Mouse (Mus musculus) liver, embryonic 15.5 days (tissue): Measurements from ENCODE around the gene Gm20388. TPM values are rescaled to one million over a fixed set of nuclear protein-coding genes. Genes with fewer than 3 reads are reported as not detected.

Experiments
- ATAC-seq: fragments of 200-750 bp; cut with Nextera tagmentation; 2 replicates; pipeline ENCODE4 v1.8.0; 2017; ENCODE audit warnings: moderate number of reproducible peaks, mild to moderate bottlenecking, moderate library complexity; ENCODE audit not compliant: insufficient read depth
- H3K27ac ChIP-seq: fragments of 300-500 bp; sonication (generic); replicated peaks from 2 replicates; pipeline ENCODE4 v1.5.1; 2015; ENCODE audit warnings: mild to moderate bottlenecking, inconsistent platforms
- H3K27me3 ChIP-seq: fragments of 300-500 bp; sonication (generic); 2 replicates; pipeline ENCODE4 v1.6.1; 2015; ENCODE audit warnings: mild to moderate bottlenecking, inconsistent platforms
- H3K36me3 ChIP-seq: fragments of 300-500 bp; sonication (generic); replicated peaks from 2 replicates; pipeline ENCODE4 v1.6.1; 2015; ENCODE audit warnings: moderate library complexity, mild to moderate bottlenecking, inconsistent platforms
- H3K4me1 ChIP-seq: fragments of 300-500 bp; sonication (generic); replicated peaks from 2 replicates; pipeline ENCODE4 v1.6.1; 2015; ENCODE audit warnings: inconsistent platforms
- H3K4me2 ChIP-seq: fragments of 300-500 bp; sonication (generic); 2 replicates; pipeline ENCODE4 v1.6.1; 2015; ENCODE audit warnings: moderate library complexity, mild to moderate bottlenecking, inconsistent platforms
- H3K4me3 ChIP-seq: fragments of 300-500 bp; sonication (generic); replicated peaks from 2 replicates; pipeline ENCODE4 v1.5.1; 2015; ENCODE audit warnings: mild to moderate bottlenecking, inconsistent platforms
- H3K9ac ChIP-seq: fragments of 300-500 bp; sonication (generic); 2 replicates; pipeline ENCODE4 v1.6.1; 2015; ENCODE audit warnings: moderate library complexity, mild to moderate bottlenecking, inconsistent platforms
- H3K9me3 ChIP-seq: fragments of 300-500 bp; sonication (generic); replicated peaks from 2 replicates; pipeline ENCODE4 v1.6.1; 2016; ENCODE audit warnings: inconsistent platforms
- WGBS: fragments of 180-500 bp; shearing (Covaris S2); methylation state at CpG from one replicate; pipeline ENCODE4 v1.1.7; 2015; ENCODE audit warnings: mixed read lengths; ENCODE audit not compliant: insufficient replicate concordance; 5-methylcytosine and 5-hydroxymethylcytosine counted together
- polyA plus RNA-seq: library from polyadenylated mRNA; unstranded; fragments of >200 nt; fragmentation: Nextera tagmentation; extraction: Ambion mirVana; gene quantifications from 2 replicates; pipeline ENCODE4 v1.2.1, GENCODE M21; 2015

Gm20388 gene
- polyA plus RNA-seq, 1 experiment from 2014 or later = not detected

DNA sequence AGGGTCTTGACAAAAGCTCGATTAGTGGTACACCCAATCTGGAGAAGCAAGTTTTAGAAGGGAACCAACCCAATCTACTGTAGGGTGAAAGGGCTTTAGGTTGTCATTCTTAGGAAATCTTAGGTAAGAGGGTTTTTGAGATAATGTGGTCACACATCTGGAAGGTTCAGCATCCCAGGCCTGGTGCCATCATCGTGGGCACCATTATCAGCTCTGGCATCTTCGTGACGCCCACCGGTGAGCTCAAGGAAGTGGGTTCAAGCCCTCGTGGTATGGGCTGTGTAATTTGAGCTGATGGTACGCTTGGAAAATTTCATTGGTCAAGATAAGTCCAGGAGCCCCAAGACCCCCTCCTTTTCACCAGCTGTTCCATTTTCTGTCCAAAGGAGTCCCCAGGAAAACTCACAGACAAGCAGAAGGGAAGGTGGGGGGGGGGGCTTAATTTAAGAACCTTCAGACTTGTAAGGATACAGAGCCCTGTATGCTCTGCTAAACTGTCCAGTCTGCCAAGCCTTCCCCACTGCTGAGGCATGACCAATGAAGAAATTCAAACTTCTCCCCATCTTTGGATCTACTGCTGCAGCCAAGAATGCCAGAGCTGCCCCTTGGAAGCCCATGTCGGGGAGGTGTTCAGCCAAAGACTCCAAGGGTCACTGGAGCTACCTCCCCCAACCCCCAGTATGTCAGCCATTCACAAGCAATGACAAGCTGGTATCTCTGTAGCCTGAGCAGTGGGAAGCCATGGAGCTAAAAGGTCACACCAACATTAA, 1997.9 kb downstream of the Gm20388 start:
- WGBS = 21% methylated on average over 8 of the region's 8 CpGs
- peaks cover 20% of the 10 kb centered on the region for H3K36me3 ChIP-seq
- peak overlapping the region; percentile 78 for H3K4me3 ChIP-seq
- H3K9me3 ChIP-seq = no peaks in the 10 kb centered on the region
- peak overlapping the region; percentile 64; the same call in 1 of the 2 replicates for H3K27ac ChIP-seq
- H3K9ac ChIP-seq = peak overlapping the region; percentile 46
- H3K4me2 ChIP-seq = peak overlapping the region; percentile 92
- H3K4me1 ChIP-seq = peaks cover 84% of the 10 kb centered on the region
- H3K27me3 ChIP-seq = no peaks in the 10 kb centered on the region
- no peak for ATAC-seq

DNA sequence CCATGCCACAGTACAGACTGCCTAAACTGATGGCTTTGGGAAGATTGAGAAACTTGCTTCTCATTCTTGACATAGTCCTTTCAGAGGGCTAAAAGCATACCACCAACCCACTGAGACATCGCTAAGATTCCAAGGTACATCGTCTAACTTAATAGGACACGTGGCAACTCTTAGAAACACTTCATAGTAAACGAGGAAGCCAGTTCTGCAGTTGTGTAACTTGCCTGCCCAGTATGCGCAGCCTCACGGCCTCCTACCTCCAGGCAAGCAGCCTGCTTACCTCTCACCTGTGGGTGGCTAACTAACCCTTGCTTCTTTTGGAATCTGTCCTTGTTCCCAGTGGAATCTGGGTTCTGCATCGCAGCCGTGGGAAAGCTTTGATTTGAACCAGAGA, 1998.5 kb downstream of the Gm20388 start:
- Histone ChIP-seq H3K4me1 (peaks cover 81% of the 10 kb centered on the region), H3K27ac (peak overlapping the region; percentile 46; the same call in 1 of the 2 replicates), H3K36me3 (peaks cover 15% of the 10 kb centered on the region), H3K9me3 (no peaks in the 10 kb centered on the region), H3K27me3 (no peaks in the 10 kb centered on the region), H3K9ac (0 out of 2 replicates have a peak overlapping the region, but pooled peaks have one; percentile 12), H3K4me2 (0 out of 2 replicates have a peak overlapping the region, but pooled peaks have one; percentile 10), H3K4me3 (no peak overlapping the region)
- 44% methylated on average over 8 of the region's 8 CpGs for WGBS
- ATAC-seq = no peak

DNA sequence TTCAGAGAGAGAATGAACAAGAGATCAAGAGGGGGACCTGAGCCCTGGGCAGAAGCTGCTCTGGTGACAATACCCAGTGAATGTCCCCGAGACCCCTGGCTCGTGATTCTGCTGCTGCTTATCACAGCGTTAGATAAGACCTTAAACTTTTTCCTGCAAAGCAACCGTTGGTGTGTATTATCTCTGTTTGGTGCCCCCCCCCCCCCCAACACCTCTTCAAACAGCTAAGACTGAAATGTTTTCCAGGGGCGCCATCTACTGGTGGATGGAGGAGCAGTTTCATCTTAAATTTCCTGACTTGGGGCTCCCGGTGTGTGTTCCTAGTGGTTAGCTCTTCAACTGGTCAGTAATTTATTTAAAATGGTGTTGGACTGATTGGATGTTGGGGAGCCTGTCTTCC, 1999.0 kb downstream of the Gm20388 start:
- H3K9me3 ChIP-seq = no peaks in the 10 kb centered on the region
- no peak for ATAC-seq
- H3K4me3 ChIP-seq = no peak overlapping the region
- H3K4me2 ChIP-seq = 0 out of 2 replicates have a peak overlapping the region, but pooled peaks have one; percentile 10
- H3K27ac ChIP-seq = no peak overlapping the region
- under 1% methylated on average over 6 of the region's 6 CpGs for WGBS
- H3K4me1 ChIP-seq = peaks cover 75% of the 10 kb centered on the region
- peaks cover 9% of the 10 kb centered on the region for H3K36me3 ChIP-seq
- H3K27me3 ChIP-seq = no peaks in the 10 kb centered on the region
- no peak overlapping the region for H3K9ac ChIP-seq

DNA sequence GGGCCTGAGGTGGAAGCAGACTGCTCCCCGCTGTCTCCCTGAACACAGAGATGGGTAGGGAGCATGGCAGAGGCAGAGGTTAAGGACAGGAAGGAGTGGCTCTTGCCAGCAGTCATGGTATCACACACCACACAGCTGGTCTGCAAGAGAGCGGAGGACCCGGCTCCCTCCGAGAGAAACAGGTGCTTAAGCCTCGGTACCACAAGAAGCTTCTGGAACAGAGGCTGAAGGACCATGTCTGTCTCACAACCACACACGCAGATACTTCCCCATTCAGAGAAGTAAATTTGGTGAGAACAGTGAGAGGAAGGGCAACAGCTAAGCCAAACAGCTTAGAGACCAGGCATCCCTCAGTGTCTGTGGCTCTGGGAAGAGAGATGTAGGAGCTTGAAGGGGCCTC, 2000.8 kb downstream of the Gm20388 start:
- Histone ChIP-seq H3K9me3 (no peaks in the 10 kb centered on the region), H3K27me3 (no peaks in the 10 kb centered on the region), H3K27ac (no peak overlapping the region), H3K36me3 (no peaks in the 10 kb centered on the region), H3K9ac (no peak overlapping the region), H3K4me2 (no peak overlapping the region), H3K4me1 (peaks cover 58% of the 10 kb centered on the region), H3K4me3 (no peak overlapping the region)
- 56% methylated on average over 6 of the region's 6 CpGs for WGBS
- no peak for ATAC-seq

DNA sequence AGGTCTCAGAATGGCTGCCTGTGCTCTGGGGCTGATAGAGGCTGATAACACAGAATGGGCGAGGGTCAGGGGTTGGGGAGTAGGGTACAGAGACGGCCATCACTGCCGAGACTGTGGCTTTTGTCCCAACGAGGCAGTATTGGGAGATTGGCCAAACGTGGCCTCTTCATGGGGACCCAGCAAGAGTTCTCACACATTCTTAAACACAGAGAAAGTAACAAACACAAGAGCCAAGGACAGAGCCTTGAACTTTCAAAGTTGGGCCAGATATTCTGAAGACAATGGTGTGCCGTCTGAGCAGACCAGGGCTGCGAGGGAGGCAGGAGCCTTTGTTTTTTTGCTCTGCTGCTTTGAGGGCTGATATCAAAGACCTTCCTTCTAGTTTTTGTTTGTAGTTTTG, 2001.3 kb downstream of the Gm20388 start:
- Histone ChIP-seq H3K4me1 (peaks cover 58% of the 10 kb centered on the region), H3K9ac (no peak overlapping the region), H3K27me3 (no peaks in the 10 kb centered on the region), H3K27ac (no peak overlapping the region), H3K4me3 (no peak overlapping the region), H3K9me3 (no peaks in the 10 kb centered on the region), H3K4me2 (no peak overlapping the region), H3K36me3 (no peaks in the 10 kb centered on the region)
- no peak for ATAC-seq
- 54% methylated on average over 7 of the region's 7 CpGs for WGBS

DNA sequence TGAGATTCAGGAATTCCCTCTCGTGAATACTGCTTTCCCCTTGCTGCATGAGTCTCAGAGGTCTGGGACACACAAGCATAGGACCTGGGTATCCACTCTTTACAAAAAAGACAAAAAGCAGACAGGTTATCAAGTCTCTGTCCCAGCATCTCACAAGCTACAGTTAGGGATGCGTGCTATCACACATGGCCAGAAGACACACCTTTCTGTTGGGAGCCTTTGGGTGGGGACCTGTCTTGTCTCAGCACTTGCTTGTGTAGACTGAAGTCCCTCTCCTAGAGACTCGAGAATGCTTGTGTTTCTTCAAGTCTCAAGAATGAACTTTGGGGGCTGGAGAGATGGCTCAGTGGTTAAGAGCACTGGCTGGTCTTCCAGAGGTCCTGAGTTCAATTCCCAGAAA, 2002.2 kb downstream of the Gm20388 start:
- no peak for ATAC-seq
- peaks cover 54% of the 10 kb centered on the region for H3K4me1 ChIP-seq
- H3K27me3 ChIP-seq = no peaks in the 10 kb centered on the region
- H3K36me3 ChIP-seq = no peaks in the 10 kb centered on the region
- no peak overlapping the region for H3K9ac ChIP-seq
- H3K9me3 ChIP-seq = no peaks in the 10 kb centered on the region
- H3K4me2 ChIP-seq = no peak overlapping the region
- H3K27ac ChIP-seq = no peak overlapping the region
- H3K4me3 ChIP-seq = no peak overlapping the region
- 43% methylated on average over 3 of the region's 3 CpGs for WGBS

DNA sequence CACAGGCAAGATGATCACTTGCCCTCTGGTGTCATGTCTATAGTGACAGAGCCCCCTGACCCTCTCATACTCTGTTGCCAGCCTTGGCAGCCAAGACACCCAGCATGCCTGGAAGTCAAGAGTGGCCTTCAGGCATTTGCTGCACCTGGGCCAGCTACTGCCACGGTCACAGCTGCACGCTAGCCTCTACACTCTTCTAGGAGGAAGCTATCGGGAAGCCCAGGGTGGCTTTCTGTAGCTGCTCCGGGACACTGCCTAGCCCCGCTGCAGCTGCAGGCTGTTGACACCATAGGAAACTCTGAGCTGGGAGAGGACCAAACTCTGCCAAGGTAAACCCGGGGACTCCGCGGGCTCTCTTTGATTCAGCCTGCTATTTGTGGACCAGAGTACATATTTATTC, 2002.7 kb downstream of the Gm20388 start:
- no peak overlapping the region for H3K27ac ChIP-seq
- H3K9me3 ChIP-seq = no peaks in the 10 kb centered on the region
- H3K4me3 ChIP-seq = no peak overlapping the region
- ATAC-seq = no peak
- 67% methylated on average over 8 of the region's 8 CpGs for WGBS
- no peak overlapping the region for H3K4me2 ChIP-seq
- no peak overlapping the region for H3K9ac ChIP-seq
- no peaks in the 10 kb centered on the region for H3K27me3 ChIP-seq
- peaks cover 48% of the 10 kb centered on the region for H3K4me1 ChIP-seq
- no peaks in the 10 kb centered on the region for H3K36me3 ChIP-seq

DNA sequence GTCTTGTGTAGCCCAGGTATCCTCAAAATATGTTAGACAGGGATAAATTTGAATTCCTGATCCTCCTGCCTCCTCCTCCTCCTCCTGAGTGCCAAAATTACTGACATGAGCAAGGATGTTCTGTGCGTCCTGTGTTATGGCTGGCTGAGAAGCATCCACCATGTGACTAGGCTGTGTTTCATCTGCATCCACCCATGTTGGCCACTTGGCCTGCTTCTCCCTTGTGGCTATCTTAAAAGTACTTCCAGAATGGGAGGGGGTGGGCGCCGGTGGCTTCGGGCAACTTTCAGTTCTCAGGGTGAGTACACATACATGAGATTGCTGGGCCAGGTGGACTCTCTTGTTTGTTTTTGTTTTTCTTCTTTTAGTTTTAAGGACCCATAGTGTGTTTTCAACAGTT, 2008.5 kb downstream of the Gm20388 start:
- H3K9ac ChIP-seq = no peak overlapping the region
- 60% methylated on average over 4 of the region's 4 CpGs for WGBS
- H3K27me3 ChIP-seq = no peaks in the 10 kb centered on the region
- H3K4me1 ChIP-seq = no peaks in the 10 kb centered on the region
- no peak for ATAC-seq
- no peak overlapping the region for H3K27ac ChIP-seq
- no peak overlapping the region for H3K4me3 ChIP-seq
- no peaks in the 10 kb centered on the region for H3K36me3 ChIP-seq
- no peak overlapping the region for H3K4me2 ChIP-seq
- no peaks in the 10 kb centered on the region for H3K9me3 ChIP-seq

DNA sequence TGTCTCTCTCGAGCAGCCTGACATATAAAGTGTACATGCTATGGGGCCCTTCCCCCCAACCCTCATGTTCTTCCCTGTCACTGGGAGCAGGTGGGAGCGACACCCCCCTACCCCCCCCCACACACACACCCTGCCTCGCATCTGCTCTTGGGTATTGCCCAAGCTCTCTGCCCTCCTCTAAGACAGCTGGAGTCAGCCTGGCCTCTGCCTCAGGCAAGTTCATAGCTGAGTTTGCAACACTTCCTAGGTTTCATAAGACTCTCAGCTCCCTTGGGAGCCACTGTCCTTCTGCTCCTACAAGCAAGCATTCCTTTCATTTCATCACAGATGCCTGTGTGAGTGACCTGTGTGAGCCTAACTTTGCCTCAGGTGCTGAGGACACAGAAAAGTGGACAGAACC, 2009.1 kb downstream of the Gm20388 start:
- Histone ChIP-seq H3K36me3 (no peaks in the 10 kb centered on the region), H3K4me1 (no peaks in the 10 kb centered on the region), H3K27me3 (no peaks in the 10 kb centered on the region), H3K9ac (no peak overlapping the region), H3K4me3 (no peak overlapping the region), H3K4me2 (no peak overlapping the region), H3K9me3 (no peaks in the 10 kb centered on the region), H3K27ac (no peak overlapping the region)
- no peak for ATAC-seq
- WGBS = 61% methylated on average over 3 of the region's 3 CpGs

DNA sequence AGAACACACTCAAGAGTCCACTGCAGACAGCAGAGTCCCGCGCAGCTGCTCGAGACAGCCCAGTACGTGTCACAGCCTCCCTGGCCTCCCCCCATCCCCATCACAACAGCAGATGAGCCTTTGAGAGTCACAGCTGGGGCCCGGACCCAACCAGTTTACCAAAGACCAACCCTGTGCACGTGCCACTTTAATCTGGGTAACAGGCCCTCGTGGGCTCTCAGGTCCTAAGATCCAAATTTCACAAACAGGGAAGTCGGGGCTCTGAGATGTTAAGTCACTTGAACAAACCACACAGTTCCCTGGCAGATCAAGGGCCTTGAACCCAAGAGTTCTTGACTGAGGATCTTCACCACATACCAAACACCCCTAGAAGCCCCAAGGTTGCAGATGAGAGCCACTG, 2010.9 kb downstream of the Gm20388 start:
- Histone ChIP-seq H3K4me1 (no peaks in the 10 kb centered on the region), H3K27ac (no peak overlapping the region), H3K36me3 (no peaks in the 10 kb centered on the region), H3K27me3 (no peaks in the 10 kb centered on the region), H3K9me3 (no peaks in the 10 kb centered on the region), H3K9ac (no peak overlapping the region), H3K4me2 (no peak overlapping the region), H3K4me3 (no peak overlapping the region)
- ATAC-seq = no peak
- WGBS = 68% methylated on average over 8 of the region's 8 CpGs

DNA sequence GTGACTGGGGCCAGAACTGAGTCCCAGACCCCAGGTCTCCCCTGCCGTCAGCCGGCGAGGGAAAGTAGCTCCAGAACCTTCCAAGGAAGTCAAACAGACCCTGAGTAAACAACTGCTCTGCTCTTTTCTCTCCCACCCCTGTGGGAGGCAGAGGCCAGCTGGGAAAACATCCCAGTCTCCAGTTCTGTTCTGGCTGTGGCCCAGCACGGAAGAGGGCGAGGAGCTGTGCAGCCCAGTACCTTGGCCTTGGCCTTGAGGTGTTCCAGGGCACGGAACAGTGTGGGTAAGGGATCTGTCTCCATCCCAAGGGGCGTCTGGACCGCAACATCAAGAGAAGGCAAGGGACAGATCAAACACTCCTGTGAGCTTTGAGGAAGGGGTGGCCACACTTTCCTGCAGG, 2011.5 kb downstream of the Gm20388 start:
- H3K27me3 ChIP-seq = no peaks in the 10 kb centered on the region
- no peaks in the 10 kb centered on the region for H3K36me3 ChIP-seq
- H3K4me1 ChIP-seq = no peaks in the 10 kb centered on the region
- H3K4me3 ChIP-seq = no peak overlapping the region
- no peaks in the 10 kb centered on the region for H3K9me3 ChIP-seq
- H3K27ac ChIP-seq = no peak overlapping the region
- no peak for ATAC-seq
- no peak overlapping the region for H3K9ac ChIP-seq
- 54% methylated on average over 8 of the region's 8 CpGs for WGBS
- H3K4me2 ChIP-seq = no peak overlapping the region

DNA sequence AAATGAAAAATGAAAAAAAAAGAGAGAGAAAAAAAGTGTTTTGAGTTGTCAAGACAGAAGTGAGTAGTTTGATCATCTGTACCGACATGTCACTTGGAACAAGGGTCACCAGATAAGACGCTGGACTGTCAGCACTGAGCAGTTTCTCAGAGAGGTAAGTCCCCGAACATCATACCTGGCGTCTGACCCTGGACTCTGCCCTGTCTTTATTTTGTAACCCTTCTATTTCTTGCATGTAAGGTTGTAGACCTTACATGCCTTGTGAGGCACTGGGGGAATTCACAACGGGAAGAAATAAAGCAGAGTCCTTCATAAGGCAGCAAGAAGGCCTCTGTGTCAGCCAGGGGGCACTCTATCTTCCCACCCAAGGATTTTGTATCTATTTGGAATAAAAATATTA, 2014.0 kb downstream of the Gm20388 start:
- H3K4me3 ChIP-seq = no peak overlapping the region
- H3K4me1 ChIP-seq = no peaks in the 10 kb centered on the region
- H3K36me3 ChIP-seq = no peaks in the 10 kb centered on the region
- H3K27ac ChIP-seq = no peak overlapping the region
- WGBS = 59% methylated on average over 5 of the region's 5 CpGs
- no peaks in the 10 kb centered on the region; the same call in 1 of the 2 replicates for H3K27me3 ChIP-seq
- ATAC-seq = no peak
- H3K4me2 ChIP-seq = no peak overlapping the region
- H3K9ac ChIP-seq = no peak overlapping the region
- H3K9me3 ChIP-seq = no peaks in the 10 kb centered on the region
